Mouse (Mus musculus) kidney, postnatal 0 days (tissue): ENCODE measurements around the gene Ybx2. TPM values are rescaled to one million over a fixed set of nuclear protein-coding genes. Genes with fewer than 3 reads are reported as not detected.

Experiments
- ATAC-seq: fragments of 200-750 bp; cut with Nextera tagmentation; replicated peaks from 2 replicates; pipeline ENCODE4 v1.8.0; 2017; ENCODE audit warnings: low read depth, moderate number of reproducible peaks, moderate TSS enrichment, moderate library complexity; ENCODE audit not compliant: low FRiP score
- DNase-seq: peaks from one replicate; pipeline ENCODE4 v3.0.0-alpha.2; 2016; ENCODE audit warnings: low spot score
- H3K27ac ChIP-seq: fragments of 300-500 bp; sonication (generic); 2 replicates; pipeline ENCODE4 v1.5.1; 2014; ENCODE audit warnings: mild to moderate bottlenecking
- H3K27me3 ChIP-seq: fragments of 300-500 bp; sonication (generic); 2 replicates; pipeline ENCODE4 v1.6.1; 2014; ENCODE audit warnings: low read length, mixed read lengths; ENCODE audit not compliant: insufficient read depth
- H3K36me3 ChIP-seq: fragments of 300-500 bp; sonication (generic); 2 replicates; pipeline ENCODE4 v1.6.1; 2014; ENCODE audit warnings: low read length, mixed read lengths; ENCODE audit not compliant: insufficient read depth
- H3K4me1 ChIP-seq: fragments of 300-500 bp; sonication (generic); replicated peaks from 2 replicates; pipeline ENCODE4 v1.6.1; 2014; ENCODE audit warnings: antibody characterized with exemption, low read length, mixed read lengths; ENCODE audit not compliant: insufficient read depth
- H3K4me2 ChIP-seq: fragments of 300-500 bp; sonication (generic); 2 replicates; pipeline ENCODE4 v1.6.1; 2014; ENCODE audit warnings: mild to moderate bottlenecking, low read length, moderate library complexity, mixed read lengths
- H3K4me3 ChIP-seq: fragments of 300-500 bp; sonication (generic); replicated peaks from 2 replicates; pipeline ENCODE4 v1.5.1; 2014; ENCODE audit warnings: low read depth, low read length
- H3K9ac ChIP-seq: fragments of 300-500 bp; sonication (generic); 2 replicates; pipeline ENCODE4 v1.6.1; 2014; ENCODE audit warnings: low read depth, low read length
- H3K9me3 ChIP-seq: fragments of 300-500 bp; sonication (generic); replicated peaks from 2 replicates; pipeline ENCODE4 v1.6.1; 2016; ENCODE audit warnings: low read length, inconsistent platforms, mixed read lengths
- CTCF ChIP-seq: IDR thresholded peaks from 2 replicates; pipeline ENCODE4 v1.5.1; 2016; ENCODE audit warnings: antibody characterized with exemption, low read depth, mild to moderate bottlenecking, moderate library complexity
- WGBS: fragments of 180-500 bp; shearing (Covaris S2); extraction: QIAGEN DNeasy Blood & Tissue Kit; methylation state at CpG from one replicate; pipeline ENCODE4 v1.1.7; 2014; 5-methylcytosine and 5-hydroxymethylcytosine counted together
- polyA plus RNA-seq: library from polyadenylated mRNA; unstranded; fragments of >200 nt; fragmentation: Nextera tagmentation; extraction: Ambion mirVana; gene quantifications from 2 replicates; pipeline ENCODE4 v1.2.1, GENCODE M21; 2015

Gene Ybx2
- polyA plus RNA-seq, 1 experiment from 2014 or later = 6.8 TPM

DNA sequence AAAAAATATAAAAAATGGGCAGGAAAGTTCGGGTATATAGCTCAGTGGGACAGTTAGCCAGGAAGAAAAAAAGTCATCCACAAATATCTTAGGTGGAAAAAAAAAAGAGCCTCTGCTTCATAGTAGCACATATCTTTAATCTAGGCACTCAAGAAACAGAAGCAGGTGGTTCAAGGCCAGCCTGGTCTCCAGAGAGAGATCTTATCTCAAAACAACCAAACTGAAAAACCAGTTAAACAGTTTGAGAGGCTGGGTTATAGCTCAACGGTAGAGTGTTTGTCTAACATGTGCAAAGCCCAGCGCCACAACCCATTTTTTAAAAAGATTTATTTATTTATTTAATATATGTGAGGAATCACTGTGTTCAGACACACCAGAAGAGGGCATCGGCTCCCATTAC lies 2.5 kb upstream of the Ybx2 start:
- Histone ChIP-seq H3K4me2 (no peak overlapping the region), H3K27me3 (no peaks in the 10 kb centered on the region; the same call in 1 of the 2 replicates), H3K4me3 (no peak overlapping the region), H3K9ac (no peak overlapping the region), H3K4me1 (peaks cover 24% of the 10 kb centered on the region), H3K36me3 (no peaks in the 10 kb centered on the region), H3K27ac (no peak overlapping the region), H3K9me3 (no peaks in the 10 kb centered on the region)
- no peak for DNase-seq
- 76% methylated on average over 4 of the region's 4 CpGs for WGBS
- TF ChIP-seq CTCF = no peak
- no peak for ATAC-seq

DNA sequence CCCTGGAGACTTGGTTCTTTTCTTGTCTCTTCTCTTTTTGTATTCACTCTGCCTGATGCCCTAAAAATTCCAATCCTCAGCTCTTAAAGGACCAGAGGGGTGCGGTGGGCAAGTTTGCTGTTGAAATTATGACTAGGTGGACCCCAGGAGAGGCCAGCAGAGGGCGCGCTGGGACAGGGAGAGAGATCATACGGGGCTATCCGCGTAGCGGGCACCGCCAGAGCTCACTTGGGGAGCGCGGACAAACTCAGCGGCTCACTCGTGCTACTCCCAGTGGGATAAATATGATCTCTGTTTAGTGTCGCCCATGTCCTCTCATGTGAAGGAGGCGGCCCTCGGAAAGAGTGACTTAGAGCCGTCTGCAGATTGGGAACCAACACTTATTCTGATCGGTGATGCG lies 1.4 kb upstream of the Ybx2 start:
- Histone ChIP-seq H3K9ac (no peak overlapping the region; the same call in 1 of the 2 replicates), H3K27ac (no peak overlapping the region), H3K9me3 (no peaks in the 10 kb centered on the region), H3K4me2 (peak overlapping the region; percentile 42), H3K27me3 (no peaks in the 10 kb centered on the region; the same call in 1 of the 2 replicates), H3K4me1 (peaks cover 24% of the 10 kb centered on the region), H3K4me3 (no peak overlapping the region; the same call in 1 of the 2 replicates), H3K36me3 (no peaks in the 10 kb centered on the region)
- DNase-seq (peak; percentile 96), ATAC-seq (0 out of 2 replicates have a peak, but pooled peaks have one; percentile 12)
- TF ChIP-seq CTCF = peak; percentile 98
- WGBS = under 1% methylated on average over 18 of the region's 18 CpGs

DNA sequence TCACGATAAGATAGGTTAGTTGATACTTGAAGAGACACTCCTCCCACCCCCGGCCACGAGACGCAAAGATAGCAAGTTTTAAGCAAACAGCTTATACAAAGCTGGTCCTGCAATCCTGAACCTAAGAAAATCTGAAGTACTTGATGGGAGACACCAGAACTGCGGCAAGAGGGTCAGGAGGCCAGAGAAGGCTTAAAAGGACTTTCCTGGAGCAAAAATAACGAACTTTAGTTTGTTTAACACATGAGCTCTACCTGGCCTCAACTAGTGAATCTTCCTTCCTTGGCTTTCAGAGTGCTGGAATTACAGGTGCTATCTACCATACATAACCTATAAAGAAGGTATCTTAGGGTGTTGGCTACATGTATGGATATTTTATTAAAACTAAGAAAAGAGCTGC lies 915 bp upstream of the Ybx2 start:
- 17% methylated on average over 6 of the region's 6 CpGs for WGBS
- Histone ChIP-seq H3K36me3 (no peaks in the 10 kb centered on the region), H3K4me1 (peaks cover 24% of the 10 kb centered on the region), H3K4me3 (0 out of 2 replicates have a peak overlapping the region, but pooled peaks have one; percentile 47), H3K9ac (no peak overlapping the region), H3K4me2 (peak overlapping the region; percentile 42), H3K9me3 (no peaks in the 10 kb centered on the region), H3K27me3 (no peaks in the 10 kb centered on the region; the same call in 1 of the 2 replicates), H3K27ac (0 out of 2 replicates have a peak overlapping the region, but pooled peaks have one; percentile 6)
- DNase-seq = no peak
- no peak for ATAC-seq
- no peak for TF ChIP-seq CTCF

DNA sequence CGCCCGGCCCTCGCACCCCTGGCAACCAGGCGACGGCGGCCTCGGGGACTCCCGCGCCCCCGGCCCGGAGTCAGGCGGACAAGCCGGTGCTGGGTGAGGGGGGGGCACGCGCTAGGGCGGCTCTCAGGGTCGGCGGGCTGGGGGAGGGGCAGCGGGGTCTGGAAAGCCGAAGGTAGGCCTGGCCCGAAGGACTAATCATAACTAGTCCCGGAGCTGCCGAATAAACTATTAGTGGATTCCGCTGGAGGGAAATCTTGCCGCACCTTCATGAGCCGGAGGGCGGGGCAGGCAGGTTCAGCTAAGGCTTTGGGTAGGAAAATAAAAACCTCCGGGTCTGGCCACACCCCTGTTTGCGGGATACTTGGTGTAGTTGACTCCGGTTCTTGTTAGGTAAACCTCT lies 560 bp downstream of the Ybx2 start:
- under 1% methylated on average over 30 of the region's 30 CpGs for WGBS
- H3K4me3 ChIP-seq = peak overlapping the region; percentile 47
- H3K27me3 ChIP-seq = no peaks in the 10 kb centered on the region; the same call in 1 of the 2 replicates
- no peaks in the 10 kb centered on the region for H3K36me3 ChIP-seq
- no peak for TF ChIP-seq CTCF
- peak overlapping the region; percentile 99 for H3K4me2 ChIP-seq
- 0 out of 2 replicates have a peak, but pooled peaks have one; percentile 8 for ATAC-seq
- H3K9ac ChIP-seq = peak overlapping the region; percentile 68
- no peaks in the 10 kb centered on the region for H3K9me3 ChIP-seq
- DNase-seq = peak; percentile 48
- peaks cover 24% of the 10 kb centered on the region for H3K4me1 ChIP-seq
- peak overlapping the region; percentile 80 for H3K27ac ChIP-seq

DNA sequence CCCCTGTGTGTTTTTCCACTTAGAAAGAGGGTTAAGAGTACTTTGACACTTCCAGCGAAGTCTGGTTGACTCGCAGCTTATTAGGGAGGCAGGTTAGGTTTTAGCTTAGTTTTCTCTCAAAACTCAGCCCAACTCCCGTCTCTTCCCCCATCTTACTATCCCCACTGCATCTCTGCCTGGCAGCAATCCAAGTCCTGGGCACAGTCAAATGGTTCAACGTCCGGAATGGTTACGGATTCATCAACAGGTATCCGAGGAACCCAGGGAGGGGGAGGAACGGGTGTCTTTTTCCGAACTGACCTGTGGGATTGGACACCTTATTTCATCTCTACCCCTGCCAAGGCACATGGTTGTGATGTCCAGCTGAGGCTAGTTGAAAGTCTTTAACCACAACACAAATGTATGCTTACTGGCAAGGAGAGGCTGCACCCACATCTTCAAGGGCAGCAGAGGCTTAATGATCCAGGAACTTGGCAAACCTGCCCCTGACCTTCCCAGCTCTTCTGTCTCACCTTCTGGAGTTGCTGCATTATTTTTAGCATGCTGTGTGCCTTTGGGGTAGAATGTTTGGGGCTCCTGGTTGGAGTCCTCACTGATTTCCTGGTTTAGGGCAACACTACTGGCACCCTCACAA lies 1.2 kb downstream of the Ybx2 start:
- WGBS = 26% methylated on average over 9 of the region's 9 CpGs
- H3K36me3 ChIP-seq = no peaks in the 10 kb centered on the region
- peaks cover 24% of the 10 kb centered on the region for H3K4me1 ChIP-seq
- TF ChIP-seq CTCF = no peak
- H3K27me3 ChIP-seq = no peaks in the 10 kb centered on the region; the same call in 1 of the 2 replicates
- DNase-seq (no peak), ATAC-seq (no peak)
- H3K4me3 ChIP-seq = peak overlapping the region; percentile 47; the same call in 1 of the 2 replicates
- peak overlapping the region; percentile 68; the same call in 1 of the 2 replicates for H3K9ac ChIP-seq
- H3K4me2 ChIP-seq = peak overlapping the region; percentile 99
- peak overlapping the region; percentile 80 for H3K27ac ChIP-seq
- no peaks in the 10 kb centered on the region for H3K9me3 ChIP-seq

DNA sequence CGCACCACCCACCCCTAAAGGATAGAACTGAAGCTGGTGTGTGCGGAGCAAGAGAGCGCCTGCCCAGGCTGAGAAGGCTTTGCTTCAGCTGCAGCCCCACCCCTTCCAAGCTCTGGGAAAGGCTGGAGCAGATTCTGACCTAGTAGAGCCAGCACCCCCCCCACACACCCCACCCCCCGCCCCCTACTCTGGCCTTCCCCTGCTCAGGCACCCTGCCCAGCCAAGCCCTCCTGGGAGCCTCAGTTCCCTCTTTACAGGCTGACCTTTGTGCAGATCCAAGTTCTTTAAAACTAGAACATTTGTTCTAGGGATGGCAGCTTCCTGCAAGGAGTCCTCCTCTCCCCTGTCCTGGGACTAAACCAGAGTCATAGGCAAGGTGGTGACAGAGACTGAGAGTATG lies 1.8 kb downstream of the Ybx2 start:
- Histone ChIP-seq H3K4me2 (no peak overlapping the region), H3K36me3 (no peaks in the 10 kb centered on the region), H3K9me3 (no peaks in the 10 kb centered on the region), H3K27ac (peak overlapping the region; percentile 80), H3K4me1 (peaks cover 24% of the 10 kb centered on the region), H3K27me3 (no peaks in the 10 kb centered on the region; the same call in 1 of the 2 replicates), H3K4me3 (no peak overlapping the region), H3K9ac (no peak overlapping the region)
- ATAC-seq = no peak
- no peak for DNase-seq
- 24% methylated on average over 4 of the region's 4 CpGs for WGBS
- no peak for TF ChIP-seq CTCF
